Mouse (Mus musculus) CH12.LX (cell line): Measurements from ENCODE around the gene Ptprcap.

Source experiments
- CHD1 ChIP-seq: IDR thresholded peaks from 2 replicates; pipeline ENCODE4 v1.6.1; 2012; ENCODE audit warnings: low read depth, low read length, improper control_type of control experiment, inconsistent platforms
- CTCF ChIP-seq, 2 experiments: IDR thresholded peaks in 1 of 2; conservative IDR thresholded peaks in 1 of 2; 2 replicates each; pipeline ENCODE4 v1.5.1; 2011 to 2012; ENCODE audit warnings: low read depth in 2 of 2, low read length in 2 of 2, improper control_type of control experiment in 1 of 2, inconsistent platforms in 1 of 2, mild to moderate bottlenecking in 1 of 2, moderate library complexity in 1 of 2
- E2F4 ChIP-seq: IDR thresholded peaks from 2 replicates; pipeline ENCODE4 v1.6.1; 2011; ENCODE audit warnings: low read depth, low read length, improper control_type of control experiment; ENCODE audit not compliant: insufficient replicate concordance
- ELF1 ChIP-seq: IDR thresholded peaks from 2 replicates; pipeline ENCODE4 v1.6.1; 2014; ENCODE audit warnings: low read depth, mild to moderate bottlenecking, inconsistent platforms, low read length, improper control_type of control experiment
- EP300 ChIP-seq: IDR thresholded peaks from 2 replicates; pipeline ENCODE4 v1.6.1; 2011; ENCODE audit warnings: low read length, improper control_type of control experiment
- GABPA ChIP-seq: IDR thresholded peaks from 2 replicates; pipeline ENCODE4 v1.6.1; 2012; ENCODE audit warnings: low read depth, low read length, improper control_type of control experiment, inconsistent platforms; ENCODE audit not compliant: insufficient replicate concordance
- JUND ChIP-seq: conservative IDR thresholded peaks from 2 replicates; pipeline ENCODE4 v1.6.1; 2011; ENCODE audit warnings: low read depth, low read length, improper control_type of control experiment
- KAT2A ChIP-seq: IDR thresholded peaks from 2 replicates; pipeline ENCODE4 v1.6.1; 2012; ENCODE audit warnings: low read length, improper control_type of control experiment, inconsistent platforms; ENCODE audit not compliant: insufficient replicate concordance
- MEF2A ChIP-seq: IDR thresholded peaks from 2 replicates; pipeline ENCODE4 v1.6.1; 2014; ENCODE audit warnings: low read depth, mild to moderate bottlenecking, inconsistent platforms, low read length, improper control_type of control experiment, borderline replicate concordance
- MXI1 ChIP-seq: IDR thresholded peaks from 2 replicates; pipeline ENCODE4 v1.6.1; 2011; ENCODE audit warnings: mild to moderate bottlenecking, low read depth, low read length, improper control_type of control experiment
- MYC ChIP-seq: IDR thresholded peaks from 2 replicates; pipeline ENCODE4 v1.6.1; 2011; ENCODE audit warnings: low read depth, mild to moderate bottlenecking, improper control_type of control experiment, low read length
- NRF1 ChIP-seq: IDR thresholded peaks from 2 replicates; pipeline ENCODE4 v1.6.1; 2014; ENCODE audit warnings: low read depth, mild to moderate bottlenecking, inconsistent platforms, low read length, improper control_type of control experiment, moderate library complexity
- TCF12 ChIP-seq: IDR thresholded peaks from 2 replicates; pipeline ENCODE4 v1.6.1; 2014; ENCODE audit warnings: low read depth, mild to moderate bottlenecking, inconsistent platforms, low read length, improper control_type of control experiment
- ZNF384 ChIP-seq: IDR thresholded peaks from 2 replicates; pipeline ENCODE4 v1.6.1; 2012; ENCODE audit warnings: low read depth, low read length, improper control_type of control experiment, inconsistent platforms

GRCm38 (mm10) chr19:4143759-4144268, 9.6 kb upstream of the Ptprcap start, which contains the start of gene Cabp4:
- TF ChIP-seq NRF1 = 0 out of 2 replicates have a peak, but pooled peaks have one; percentile 1
- TF ChIP-seq MXI1 = no peak
- no peak for TF ChIP-seq CTCF (conservative IDR thresholded peaks at IDR 0.05 in 1 of 2, IDR thresholded peaks at IDR 0.05 in 1 of 2; ENCODE audit: low read depth in 2 of 2, low read length in 2 of 2)
- TF ChIP-seq JUND = no peak
- no peak; the same call in 1 of the 2 replicates for TF ChIP-seq MEF2A
- TF ChIP-seq EP300 = peak; percentile 50
- TF ChIP-seq KAT2A = no peak
- no peak for TF ChIP-seq ZNF384
- no peak for TF ChIP-seq GABPA
- TF ChIP-seq TCF12 = no peak
- TF ChIP-seq ELF1 = 0 out of 2 replicates have a peak, but pooled peaks have one; percentile 26
- TF ChIP-seq CHD1 = no peak
- TF ChIP-seq MYC = no peak
- TF ChIP-seq E2F4 = no peak
